Mouse (Mus musculus) embryonic facial prominence, embryonic 11.5 days (tissue): ENCODE data around the gene Tie1. TPM values are rescaled to one million over a fixed set of nuclear protein-coding genes. Genes with fewer than 3 reads are reported as not detected.

Experiments
- ATAC-seq: fragments of 200-750 bp; cut with Nextera tagmentation; replicated peaks from 2 replicates; pipeline ENCODE4 v1.8.0; 2017; ENCODE audit warnings: low read depth; ENCODE audit not compliant: insufficient number of reproducible peaks, low FRiP score, low TSS enrichment
- DNase-seq: peaks from one replicate; pipeline ENCODE4 v3.0.0-alpha.2; 2015; ENCODE audit warnings: low spot score
- H3K27ac ChIP-seq: fragments of 300-500 bp; sonication (generic); replicated peaks from 2 replicates; pipeline ENCODE4 v1.5.1; 2014; ENCODE audit warnings: mild to moderate bottlenecking, low read depth, low read length, control low read depth
- H3K27me3 ChIP-seq: fragments of 300-500 bp; sonication (generic); 2 replicates; pipeline ENCODE4 v1.6.1; 2014; ENCODE audit warnings: mild to moderate bottlenecking, low read length, moderate library complexity, mixed read lengths; ENCODE audit not compliant: control insufficient read depth, insufficient read depth
- H3K36me3 ChIP-seq: fragments of 300-500 bp; sonication (generic); replicated peaks from 2 replicates; pipeline ENCODE4 v1.6.1; 2014; ENCODE audit warnings: low read depth, mild to moderate bottlenecking, low read length, moderate library complexity, mixed read lengths; ENCODE audit not compliant: control insufficient read depth, insufficient read depth
- H3K4me1 ChIP-seq: fragments of 300-500 bp; sonication (generic); 2 replicates; pipeline ENCODE4 v1.6.1; 2014; ENCODE audit warnings: low read length, mixed read lengths; ENCODE audit not compliant: control insufficient read depth, insufficient read depth
- H3K4me2 ChIP-seq: fragments of 300-500 bp; sonication (generic); 2 replicates; pipeline ENCODE4 v1.6.1; 2014; ENCODE audit warnings: low read depth, mild to moderate bottlenecking, control low read depth, low read length, moderate library complexity
- H3K4me3 ChIP-seq: fragments of 300-500 bp; sonication (generic); 2 replicates; pipeline ENCODE4 v1.5.1; 2014; ENCODE audit warnings: low read depth, low read length, control low read depth
- H3K9ac ChIP-seq: fragments of 300-500 bp; sonication (generic); replicated peaks from 2 replicates; pipeline ENCODE4 v1.6.1; 2014; ENCODE audit warnings: mild to moderate bottlenecking, control low read depth, low read length
- H3K9me3 ChIP-seq: fragments of 300-500 bp; sonication (generic); replicated peaks from 2 replicates; pipeline ENCODE4 v1.6.1; 2016; ENCODE audit warnings: mild to moderate bottlenecking, low read length, inconsistent platforms, mixed read lengths; ENCODE audit not compliant: control insufficient read depth
- WGBS: fragments of 180-500 bp; shearing (Covaris S2); extraction: QIAGEN DNeasy Blood & Tissue Kit; methylation state at CpG from one replicate; pipeline ENCODE4 v1.1.7; 2014; 5-methylcytosine and 5-hydroxymethylcytosine counted together
- polyA plus RNA-seq: library from polyadenylated mRNA; unstranded; fragments of >200 nt; fragmentation: Nextera tagmentation; extraction: Ambion mirVana; gene quantifications from 2 replicates; pipeline ENCODE4 v1.2.1, GENCODE M21; 2014

The Tie1 gene
- polyA plus RNA-seq, 1 experiment from 2014 or later: 8.9 TPM

DNA sequence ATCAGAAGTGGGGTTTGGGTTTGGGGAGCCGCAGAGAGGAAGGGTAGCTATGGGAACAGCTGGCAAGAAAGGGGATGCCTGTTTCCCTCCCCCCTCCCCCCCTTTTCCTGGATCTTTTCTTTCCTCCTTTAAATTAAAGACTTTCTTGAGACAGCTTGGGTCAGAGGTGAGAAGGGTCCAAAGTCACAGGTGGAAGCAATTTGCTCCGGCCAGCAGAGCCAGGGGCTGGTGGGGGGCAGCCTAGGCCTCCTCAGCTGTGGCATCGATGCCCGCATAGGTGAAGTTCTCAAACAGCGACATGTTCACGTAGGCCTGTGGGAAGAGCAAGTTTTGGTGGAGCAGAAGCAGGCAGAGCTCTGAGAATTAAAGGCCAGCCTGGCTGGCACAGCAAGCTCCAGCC lies 18.6 kb downstream of the Tie1 start:
- H3K4me1 ChIP-seq: no peaks in the 10 kb centered on the region
- H3K9ac ChIP-seq: no peak overlapping the region
- no peaks in the 10 kb centered on the region for H3K9me3 ChIP-seq
- H3K27ac ChIP-seq: no peak overlapping the region
- H3K36me3 ChIP-seq: no peaks in the 10 kb centered on the region
- H3K27me3 ChIP-seq: no peaks in the 10 kb centered on the region
- 24% methylated on average over 6 of the region's 6 CpGs for WGBS
- H3K4me3 ChIP-seq: no peak overlapping the region
- ATAC-seq (no peak), DNase-seq (peak; percentile 5)
- H3K4me2 ChIP-seq: no peak overlapping the region

DNA sequence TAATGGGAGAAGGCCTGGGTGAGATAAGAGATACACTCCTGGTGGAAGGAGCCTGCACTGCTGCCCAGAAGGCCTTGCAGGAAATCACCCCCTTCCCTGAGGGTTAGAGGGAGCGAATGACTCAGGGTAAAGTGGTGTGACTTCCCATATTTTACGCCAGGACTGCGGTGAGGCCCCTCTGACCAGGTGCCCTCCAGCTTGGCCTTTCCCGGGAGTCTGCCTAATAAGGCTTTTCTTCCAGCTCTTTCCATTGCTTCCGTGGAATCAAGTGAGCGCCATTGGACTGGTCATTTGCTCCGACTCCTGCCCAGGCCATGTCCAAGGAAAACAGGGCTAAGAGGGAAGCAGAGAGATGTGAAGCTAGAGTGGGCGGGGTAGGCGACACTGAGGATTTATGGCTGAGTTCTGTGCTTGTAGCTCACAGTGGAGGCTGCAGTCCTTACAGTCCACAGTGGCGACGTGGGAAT lies 24.1 kb downstream of the Tie1 start:
- Histone ChIP-seq H3K4me3 (no peak overlapping the region), H3K9me3 (no peaks in the 10 kb centered on the region), H3K9ac (no peak overlapping the region), H3K27ac (no peak overlapping the region), H3K36me3 (no peaks in the 10 kb centered on the region), H3K4me1 (no peaks in the 10 kb centered on the region), H3K4me2 (no peak overlapping the region), H3K27me3 (no peaks in the 10 kb centered on the region)
- WGBS: 54% methylated on average over 11 of the region's 11 CpGs
- ATAC-seq (0 out of 2 replicates have a peak, but pooled peaks have one; percentile 23), DNase-seq (peak; percentile 35)

DNA sequence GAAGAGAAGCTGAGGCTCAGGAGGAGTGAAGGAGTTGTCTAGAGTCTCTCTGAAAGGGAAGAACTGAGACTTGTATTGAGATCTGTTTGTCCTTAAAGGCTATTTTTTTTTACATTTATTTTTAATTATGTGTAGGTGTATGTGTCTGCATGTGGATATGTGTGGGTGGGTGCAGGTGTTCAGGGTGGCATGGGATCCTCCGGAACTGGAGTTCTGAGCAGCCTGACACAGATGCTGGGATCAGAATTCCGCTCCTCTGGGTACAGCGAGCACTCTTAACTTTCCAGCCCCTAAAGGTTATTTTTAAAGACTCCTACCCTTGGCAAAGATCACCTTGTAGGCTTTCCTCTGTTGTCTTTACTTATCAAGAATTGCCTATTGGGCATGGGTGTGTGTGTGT lies 24.9 kb downstream of the Tie1 start:
- no peak overlapping the region; the same call in 1 of the 2 replicates for H3K27ac ChIP-seq
- 92% methylated on average over 3 of the region's 3 CpGs for WGBS
- H3K9me3 ChIP-seq: no peaks in the 10 kb centered on the region

DNA sequence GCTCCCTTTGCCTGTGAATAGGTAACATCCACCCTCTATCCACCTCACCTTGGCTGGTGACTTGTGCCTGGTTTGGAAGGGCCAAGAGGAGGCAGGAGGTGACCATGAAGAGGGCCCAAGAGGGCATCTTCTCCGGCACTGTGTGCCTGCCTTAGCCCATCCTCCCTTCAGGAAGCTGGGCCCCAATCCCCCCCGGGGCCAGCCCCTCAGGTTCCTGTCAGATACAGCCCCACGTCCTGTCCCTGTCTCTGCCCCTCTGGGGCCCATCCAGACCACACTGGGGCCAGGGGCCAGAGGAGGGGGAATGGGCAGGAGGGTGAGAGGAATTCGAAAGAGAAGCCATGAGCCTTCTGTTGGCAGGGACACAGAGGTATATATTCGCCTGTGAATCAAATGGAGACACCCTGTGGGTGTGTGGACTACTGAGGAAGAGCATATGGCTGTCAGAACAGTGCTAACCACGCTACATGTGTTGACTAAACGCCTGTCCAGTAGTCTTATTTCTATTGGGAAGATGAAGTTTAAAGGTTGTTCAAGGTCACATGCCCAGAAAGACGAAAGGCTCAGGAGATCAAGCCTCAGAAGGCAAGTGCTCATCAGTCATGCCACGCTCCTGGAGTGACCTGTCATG lies 32.4 kb downstream of the Tie1 start, which contains the start of gene Mpl:
Gene Mpl, minus strand, starts transcription at position 169 of the 631 bp plus-strand sequence.
- WGBS: 75% methylated on average over 9 of the region's 9 CpGs
- ATAC-seq (no peak), DNase-seq (no peak)
- Histone ChIP-seq H3K27me3 (no peaks in the 10 kb centered on the region), H3K36me3 (no peaks in the 10 kb centered on the region), H3K4me3 (no peak within 1 kb of the TSS), H3K4me2 (no peak within 1 kb of the TSS), H3K9ac (no peak within 1 kb of the TSS), H3K27ac (no peak within 1 kb of the TSS), H3K9me3 (no peaks in the 10 kb centered on the region), H3K4me1 (no peaks in the 10 kb centered on the region)

More for the DNA sequence above, 24.9 kb downstream of the Tie1 start:
- no peak overlapping the region for H3K4me3 ChIP-seq
- H3K27me3 ChIP-seq: no peaks in the 10 kb centered on the region
- no peak overlapping the region for H3K4me2 ChIP-seq
- ATAC-seq (no peak), DNase-seq (no peak)
- H3K36me3 ChIP-seq: no peaks in the 10 kb centered on the region
- H3K9ac ChIP-seq: no peak overlapping the region
- H3K4me1 ChIP-seq: no peaks in the 10 kb centered on the region

DNA sequence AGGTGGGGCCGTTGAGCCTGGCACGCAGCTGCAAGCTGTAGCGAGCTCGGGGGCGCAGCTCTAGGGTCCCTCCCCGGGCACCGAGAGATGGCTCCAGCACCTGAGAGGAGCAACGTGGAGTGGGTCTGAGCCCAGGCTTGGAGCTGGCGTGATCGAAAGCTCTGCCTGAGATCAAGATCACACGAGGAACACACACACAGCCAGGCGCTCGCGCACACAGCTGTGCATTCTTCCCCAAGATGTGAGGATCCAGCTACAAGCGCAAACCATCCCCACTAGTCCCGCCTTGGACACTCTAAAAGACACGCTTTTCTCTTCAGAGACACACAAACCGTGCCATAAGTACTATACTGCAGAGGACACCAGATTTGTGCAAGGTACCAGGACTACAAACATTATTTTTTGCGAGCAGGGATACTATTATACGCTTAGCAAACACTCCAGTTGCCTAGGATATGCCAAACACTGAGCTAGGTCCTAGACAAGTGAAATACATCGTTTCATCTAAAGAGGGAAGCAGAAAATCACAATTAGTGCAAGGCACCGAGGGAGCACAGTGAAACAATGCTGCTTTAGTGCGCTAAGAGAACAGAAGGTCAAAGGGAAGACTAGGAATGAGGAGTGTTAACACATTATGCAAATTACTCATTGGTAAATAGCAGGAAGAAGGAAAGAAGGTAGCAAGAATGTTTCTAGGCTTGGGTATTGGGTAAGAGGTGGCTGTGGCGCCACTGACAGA lies 43.3 kb downstream of the Tie1 start:
- H3K27me3 ChIP-seq: no peaks in the 10 kb centered on the region
- 19% methylated on average over 24 of the region's 24 CpGs for WGBS
- no peaks in the 10 kb centered on the region for H3K9me3 ChIP-seq
- H3K4me1 ChIP-seq: no peaks in the 10 kb centered on the region
- ATAC-seq (peak; percentile 30), DNase-seq (peak; percentile 23)
- no peaks in the 10 kb centered on the region for H3K36me3 ChIP-seq
- H3K9ac ChIP-seq: peak overlapping the region; percentile 62
- no peak overlapping the region for H3K27ac ChIP-seq
- H3K4me3 ChIP-seq: peak overlapping the region; percentile 44
- peak overlapping the region; percentile 89 for H3K4me2 ChIP-seq

DNA sequence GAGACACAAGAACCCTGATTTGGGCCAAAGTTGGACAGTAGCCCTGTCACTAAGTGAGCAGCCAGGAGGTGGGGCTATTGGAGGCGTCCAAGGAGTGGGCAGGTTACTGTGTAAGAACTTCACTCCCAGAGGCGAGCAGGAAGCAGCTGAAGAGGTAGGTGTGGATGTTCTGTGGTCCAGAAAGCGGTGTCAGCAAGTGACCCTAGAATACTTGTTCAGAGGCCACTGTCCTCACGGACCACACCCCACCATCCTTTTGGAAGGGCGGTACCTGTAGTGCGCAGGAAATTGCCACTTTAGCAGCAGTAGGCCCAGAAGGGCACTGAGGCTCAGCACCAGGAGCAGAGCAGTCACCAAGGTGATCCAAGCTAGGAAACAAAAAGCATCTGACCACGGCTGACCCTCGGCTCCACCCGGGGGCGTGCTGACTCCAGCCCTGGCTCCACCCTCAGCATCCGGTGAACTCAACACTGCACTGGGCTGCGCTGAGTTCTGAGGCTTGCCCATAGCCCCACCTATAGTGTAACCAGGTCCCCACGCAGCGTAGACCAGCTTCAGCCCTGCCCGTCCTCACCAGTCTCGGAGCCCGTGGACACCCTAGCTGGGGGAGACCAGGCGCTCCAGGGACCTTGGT lies 44.0 kb downstream of the Tie1 start:
- Histone ChIP-seq H3K9ac (peak overlapping the region; percentile 62), H3K4me1 (no peaks in the 10 kb centered on the region), H3K27ac (no peak overlapping the region), H3K4me2 (peak overlapping the region; percentile 89), H3K9me3 (no peaks in the 10 kb centered on the region), H3K36me3 (no peaks in the 10 kb centered on the region), H3K27me3 (no peaks in the 10 kb centered on the region), H3K4me3 (peak overlapping the region; percentile 44)
- DNase-seq (peak; percentile 69), ATAC-seq (peak; percentile 82)
- WGBS: 12% methylated on average over 18 of the region's 18 CpGs

DNA sequence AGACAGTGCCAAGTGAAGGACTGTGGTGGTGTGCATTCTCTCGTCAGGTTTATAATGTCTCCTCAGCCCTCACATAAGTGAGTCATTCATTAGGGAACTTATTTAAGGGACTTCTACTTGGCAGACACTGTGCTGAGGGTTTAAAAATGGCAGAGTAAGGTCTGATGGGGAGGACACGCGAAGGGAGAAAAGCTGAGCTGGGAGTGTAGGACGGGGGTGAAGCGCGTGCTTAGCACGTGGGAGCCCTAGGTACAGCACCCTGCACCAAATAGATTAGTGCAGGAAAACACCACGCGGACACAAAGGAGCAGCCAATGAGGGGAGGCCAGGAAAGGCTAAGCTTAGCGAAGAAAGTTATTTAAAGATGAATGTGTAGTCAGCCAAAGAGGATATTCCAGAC lies 44.8 kb downstream of the Tie1 start:
- Histone ChIP-seq H3K9ac (no peak overlapping the region), H3K9me3 (no peaks in the 10 kb centered on the region), H3K36me3 (no peaks in the 10 kb centered on the region), H3K4me3 (no peak overlapping the region), H3K4me1 (no peaks in the 10 kb centered on the region), H3K4me2 (no peak overlapping the region), H3K27me3 (no peaks in the 10 kb centered on the region), H3K27ac (no peak overlapping the region)
- 87% methylated on average over 10 of the region's 10 CpGs for WGBS
- DNase-seq (no peak), ATAC-seq (no peak)
